Mouse (Mus musculus) testis, adult 2 months (tissue): Measurements from ENCODE around the gene Gclm.

Experiments
- CTCF ChIP-seq: fragments of 200-500 bp; IDR thresholded peaks from 2 replicates; pipeline ENCODE4 v1.5.1; 2012; ENCODE audit warnings: low read depth, mild to moderate bottlenecking, inconsistent platforms, low read length, moderate library complexity; ENCODE audit not compliant: control insufficient read depth, insufficient read depth, insufficient replicate concordance
- POLR2A ChIP-seq: fragments of 200-500 bp; IDR thresholded peaks from 2 replicates; pipeline ENCODE4 v1.6.1; 2012; ENCODE audit warnings: low read depth, mild to moderate bottlenecking, inconsistent platforms, low read length, moderate library complexity; ENCODE audit not compliant: control insufficient read depth

GRCm38 (mm10) chr3:122293954-122294850 is 48.8 kb downstream of the Gclm start, which contains the start of gene Bcar3:
- TF ChIP-seq CTCF (no peak), POLR2A (peak; percentile 55; the same call in 1 of the 2 replicates)
